Mouse (Mus musculus): ENCODE data around the gene Rftn2. TPM values are rescaled to one million over a fixed set of nuclear protein-coding genes. Genes with fewer than 3 reads are reported as not detected.
A peak's percentile ranks its signal among the peaks of the same experiment; 100 is the strongest.

The Rftn2 gene
- polyA plus RNA-seq, 1 experiment = 2.2 TPM

- WGBS = 60% methylated on average over 3 of the region's 3 CpGs
- no peaks in the 10 kb centered on the region for H3K36me3 ChIP-seq (ENCODE audit: control insufficient read depth, insufficient read depth, low read length)
Observed at GRCm38 (mm10) chr1:55198719-55199118, 27.9 kb downstream of the Rftn2 start.

DNA sequence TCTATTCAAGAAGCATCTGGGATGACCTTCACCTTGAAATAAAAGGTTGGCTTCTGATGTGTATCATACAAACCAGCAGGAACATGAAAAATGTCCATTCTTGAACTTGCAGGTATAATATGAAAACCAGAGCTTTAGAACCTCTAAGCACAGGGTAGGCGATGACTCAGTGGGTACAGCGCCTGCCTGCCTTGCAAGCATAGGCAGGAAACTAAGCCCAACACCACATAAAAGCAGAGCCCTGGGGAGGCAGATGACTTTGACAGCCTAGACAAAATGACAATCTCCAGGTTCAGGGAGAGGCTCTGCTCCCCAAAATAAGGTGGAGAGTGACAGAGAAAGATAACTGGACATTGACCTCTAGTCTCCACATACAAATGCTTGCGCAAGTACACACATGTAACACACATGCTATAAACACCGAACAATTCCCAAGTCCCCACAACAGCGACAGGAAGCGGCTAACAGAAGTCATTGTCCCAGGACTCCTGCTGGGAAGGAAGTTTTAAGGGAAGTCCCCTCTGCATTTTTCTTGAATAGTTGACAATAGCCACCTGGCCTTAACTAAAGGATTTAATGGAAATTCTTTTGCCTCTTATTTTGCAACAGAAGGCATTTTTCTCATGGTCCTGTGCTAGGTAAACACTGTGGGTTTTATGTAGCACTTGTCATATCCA, 30.1 kb downstream of the Rftn2 start:
- H3K36me3 ChIP-seq (ENCODE audit: control insufficient read depth, insufficient read depth, low read length) = no peaks in the 10 kb centered on the region
- DNase-seq = no peak
- no peak overlapping the region for H3K4me3 ChIP-seq (ENCODE audit: insufficient read depth, low read depth, low read length)
- H3K27ac ChIP-seq (ENCODE audit: insufficient read depth, low read depth, low read length) = no peak overlapping the region
- peaks cover 5% of the 10 kb centered on the region; the same call in 1 of the 2 replicates for H3K4me1 ChIP-seq (ENCODE audit: control insufficient read depth, insufficient read depth, low read length)
- WGBS = 70% methylated on average over 6 of the region's 6 CpGs
- no peak for TF ChIP-seq CTCF (conservative IDR thresholded peaks at IDR 0.05; ENCODE audit: insufficient read depth, insufficient read length, low read depth, low read length)
- TF ChIP-seq POLR2A (IDR thresholded peaks at IDR 0.05; ENCODE audit: low read depth, low read length) = no peak
- H3K27me3 ChIP-seq (replicated peaks; ENCODE audit: control insufficient read depth, insufficient read depth, low read length) = no peaks in the 10 kb centered on the region

More at GRCm38 (mm10) chr1:55198719-55199118, 27.9 kb downstream of the Rftn2 start:
- Histone ChIP-seq H3K4me1 (ENCODE audit: control insufficient read depth, insufficient read depth, low read length) (no peaks in the 10 kb centered on the region; the same call in 1 of the 2 replicates), H3K27me3 (replicated peaks; ENCODE audit: control insufficient read depth, insufficient read depth, low read length) (no peaks in the 10 kb centered on the region), H3K27ac (ENCODE audit: insufficient read depth, low read depth, low read length) (no peak overlapping the region), H3K4me3 (ENCODE audit: insufficient read depth, low read depth, low read length) (no peak overlapping the region)
- TF ChIP-seq POLR2A (IDR thresholded peaks at IDR 0.05; ENCODE audit: low read depth, low read length) = no peak
- no peak for TF ChIP-seq CTCF (conservative IDR thresholded peaks at IDR 0.05; ENCODE audit: insufficient read depth, insufficient read length, low read depth, low read length)
- DNase-seq = no peak

DNA sequence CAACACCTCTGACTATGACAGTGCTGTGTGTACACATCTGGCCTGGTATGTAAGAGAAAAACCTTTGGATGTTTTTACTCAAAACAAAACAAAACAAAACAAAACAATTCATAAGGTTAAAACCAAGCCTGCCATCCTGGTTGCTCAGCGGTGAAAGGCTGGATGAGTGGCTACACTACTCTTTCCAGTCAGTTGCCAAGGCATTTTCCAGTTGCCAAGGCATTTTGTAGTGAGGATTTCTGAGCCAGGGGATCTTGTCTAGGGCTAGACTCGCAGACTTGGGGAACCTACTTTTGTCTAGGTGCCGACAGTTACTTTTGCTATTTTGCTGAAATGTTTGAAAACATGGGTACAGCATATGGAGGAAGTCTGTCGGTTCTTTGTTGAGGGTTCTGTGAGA, 31.6 kb downstream of the Rftn2 start:
- Histone ChIP-seq H3K27ac (ENCODE audit: insufficient read depth, low read depth, low read length) (no peak overlapping the region), H3K27me3 (replicated peaks; ENCODE audit: control insufficient read depth, insufficient read depth, low read length) (no peaks in the 10 kb centered on the region), H3K36me3 (ENCODE audit: control insufficient read depth, insufficient read depth, low read length) (no peaks in the 10 kb centered on the region), H3K4me3 (ENCODE audit: insufficient read depth, low read depth, low read length) (no peak overlapping the region), H3K4me1 (ENCODE audit: control insufficient read depth, insufficient read depth, low read length) (peaks cover 5% of the 10 kb centered on the region; the same call in 1 of the 2 replicates)
- no peak for DNase-seq
- TF ChIP-seq CTCF (conservative IDR thresholded peaks at IDR 0.05; ENCODE audit: insufficient read depth, insufficient read length, low read depth, low read length) (no peak), POLR2A (IDR thresholded peaks at IDR 0.05; ENCODE audit: low read depth, low read length) (no peak)
- WGBS = 91% methylated on average over 4 of the region's 4 CpGs

- 78% methylated on average over 19 of the region's 19 CpGs for WGBS
- Histone ChIP-seq H3K27ac (ENCODE audit: insufficient read depth, low read depth, low read length) (no peak overlapping the region), H3K4me3 (ENCODE audit: insufficient read depth, low read depth, low read length) (no peak overlapping the region), H3K4me1 (ENCODE audit: control insufficient read depth, insufficient read depth, low read length) (peaks cover 5% of the 10 kb centered on the region; the same call in 1 of the 2 replicates), H3K36me3 (ENCODE audit: control insufficient read depth, insufficient read depth, low read length) (no peaks in the 10 kb centered on the region), H3K27me3 (replicated peaks; ENCODE audit: control insufficient read depth, insufficient read depth, low read length) (no peaks in the 10 kb centered on the region)
- no peak for DNase-seq
- TF ChIP-seq POLR2A (IDR thresholded peaks at IDR 0.05; ENCODE audit: low read depth, low read length) (no peak), CTCF (conservative IDR thresholded peaks at IDR 0.05; ENCODE audit: insufficient read depth, insufficient read length, low read depth, low read length) (no peak)
Observed at GRCm38 (mm10) chr1:55194064-55194915, 32.3 kb downstream of the Rftn2 start.

- H3K4me3 ChIP-seq (ENCODE audit: insufficient read depth, low read depth, low read length) = no peak overlapping the region
- H3K27ac ChIP-seq (ENCODE audit: insufficient read depth, low read depth, low read length) = peak overlapping the region; percentile 59
- H3K36me3 ChIP-seq (ENCODE audit: control insufficient read depth, insufficient read depth, low read length) = no peaks in the 10 kb centered on the region
- WGBS = 27% methylated on average over 2 of the region's 2 CpGs
- TF ChIP-seq CTCF (conservative IDR thresholded peaks at IDR 0.05; ENCODE audit: insufficient read depth, insufficient read length, low read depth, low read length) = no peak
- no peak for TF ChIP-seq POLR2A (IDR thresholded peaks at IDR 0.05; ENCODE audit: low read depth, low read length)
- peaks cover 5% of the 10 kb centered on the region; the same call in 1 of the 2 replicates for H3K4me1 ChIP-seq (ENCODE audit: control insufficient read depth, insufficient read depth, low read length)
- H3K27me3 ChIP-seq (replicated peaks; ENCODE audit: control insufficient read depth, insufficient read depth, low read length) = no peaks in the 10 kb centered on the region
- peak; percentile 91 for DNase-seq
Observed at GRCm38 (mm10) chr1:55193316-55193715, 33.3 kb downstream of the Rftn2 start.

GRCm38 (mm10) chr1:55192824-55193223, 33.8 kb downstream of the Rftn2 start:
- TF ChIP-seq CTCF (conservative IDR thresholded peaks at IDR 0.05; ENCODE audit: insufficient read depth, insufficient read length, low read depth, low read length) (peak; percentile 43), POLR2A (IDR thresholded peaks at IDR 0.05; ENCODE audit: low read depth, low read length) (no peak)
- Histone ChIP-seq H3K27me3 (replicated peaks; ENCODE audit: control insufficient read depth, insufficient read depth, low read length) (no peaks in the 10 kb centered on the region), H3K36me3 (ENCODE audit: control insufficient read depth, insufficient read depth, low read length) (no peaks in the 10 kb centered on the region), H3K4me3 (ENCODE audit: insufficient read depth, low read depth, low read length) (no peak overlapping the region), H3K4me1 (ENCODE audit: control insufficient read depth, insufficient read depth, low read length) (peaks cover 5% of the 10 kb centered on the region; the same call in 1 of the 2 replicates), H3K27ac (ENCODE audit: insufficient read depth, low read depth, low read length) (peak overlapping the region; percentile 59)
- WGBS = 49% methylated on average over 3 of the region's 3 CpGs
- DNase-seq = peak; percentile 26

DNA sequence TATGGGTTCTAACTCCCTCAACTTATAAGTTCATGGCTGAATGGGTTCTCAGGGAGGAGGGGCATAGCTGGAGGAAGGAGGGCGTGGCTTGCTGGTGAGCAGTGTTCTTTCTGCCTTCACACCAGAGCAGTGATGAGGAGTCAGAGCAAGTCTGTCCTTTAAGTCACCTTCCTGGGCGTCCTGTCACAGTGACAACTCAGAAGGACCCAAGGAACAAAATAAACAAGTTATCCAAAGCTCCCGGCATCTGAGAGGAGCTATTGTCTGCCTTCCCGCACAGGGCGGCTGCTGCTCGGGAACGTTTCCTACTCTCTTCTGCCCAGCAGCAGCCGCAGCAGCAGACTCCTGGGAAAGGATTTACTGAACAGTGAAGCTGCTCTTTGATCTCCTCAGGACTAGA, 34.6 kb downstream of the Rftn2 start:
- Histone ChIP-seq H3K4me1 (ENCODE audit: control insufficient read depth, insufficient read depth, low read length) (peaks cover 5% of the 10 kb centered on the region; the same call in 1 of the 2 replicates), H3K4me3 (ENCODE audit: insufficient read depth, low read depth, low read length) (no peak overlapping the region), H3K36me3 (ENCODE audit: control insufficient read depth, insufficient read depth, low read length) (no peaks in the 10 kb centered on the region), H3K27me3 (replicated peaks; ENCODE audit: control insufficient read depth, insufficient read depth, low read length) (no peaks in the 10 kb centered on the region), H3K27ac (ENCODE audit: insufficient read depth, low read depth, low read length) (no peak overlapping the region)
- DNase-seq = peak; percentile 20
- TF ChIP-seq POLR2A (IDR thresholded peaks at IDR 0.05; ENCODE audit: low read depth, low read length) (no peak), CTCF (conservative IDR thresholded peaks at IDR 0.05; ENCODE audit: insufficient read depth, insufficient read length, low read depth, low read length) (no peak)
- WGBS = 21% methylated on average over 8 of the region's 8 CpGs
